Mouse (Mus musculus): ENCODE data around the gene Zfp239.

Zfp239 gene

GRCm38 (mm10) chr6:117879408-117880115, 17.7 kb downstream of the Zfp239 start:
- peak; percentile 100 for DNase-seq

GRCm38 (mm10) chr6:117880394-117880838, 18.5 kb downstream of the Zfp239 start:
- no peak for DNase-seq

- no peak for DNase-seq
These were observed 19.3 kb downstream of the Zfp239 start for GRCm38 (mm10) chr6:117881229-117881628.

GRCm38 (mm10) chr6:117881997-117882396, 20.1 kb downstream of the Zfp239 start:
- no peak for DNase-seq

- DNase-seq = no peak
These were observed 24.0 kb downstream of the Zfp239 start for GRCm38 (mm10) chr6:117885943-117886342.

- no peak for DNase-seq
These were observed 26.1 kb downstream of the Zfp239 start for GRCm38 (mm10) chr6:117888032-117888431.

GRCm38 (mm10) chr6:117888642-117889096, 26.8 kb downstream of the Zfp239 start:
- DNase-seq = no peak

GRCm38 (mm10) chr6:117890257-117890656, 28.4 kb downstream of the Zfp239 start:
- no peak for DNase-seq

- DNase-seq = no peak
These were observed 29.7 kb downstream of the Zfp239 start for GRCm38 (mm10) chr6:117891369-117892160.

- DNase-seq = no peak
These were observed 30.5 kb downstream of the Zfp239 start for GRCm38 (mm10) chr6:117892386-117892785.

- no peak for DNase-seq
These were observed 31.5 kb downstream of the Zfp239 start for GRCm38 (mm10) chr6:117893435-117893834.

- no peak for DNase-seq
These were observed 35.9 kb downstream of the Zfp239 start for GRCm38 (mm10) chr6:117897800-117898199.

- DNase-seq = no peak
These were observed 38.5 kb downstream of the Zfp239 start, which contains the start of gene Hnrnpf for GRCm38 (mm10) chr6:117900126-117901080. Gene Hnrnpf (plus strand): TSS chr6:117900324.

- DNase-seq = no peak
These were observed 39.9 kb downstream of the Zfp239 start for GRCm38 (mm10) chr6:117901510-117902402.

GRCm38 (mm10) chr6:117902556-117902955, 40.7 kb downstream of the Zfp239 start:
- DNase-seq = no peak

- no peak for DNase-seq
These were observed 41.9 kb downstream of the Zfp239 start for GRCm38 (mm10) chr6:117903836-117904235.

- DNase-seq = no peak
These were observed 43.5 kb downstream of the Zfp239 start for GRCm38 (mm10) chr6:117905260-117905930.

- DNase-seq = peak; percentile 32
These were observed 44.2 kb downstream of the Zfp239 start for GRCm38 (mm10) chr6:117906015-117906531.

GRCm38 (mm10) chr6:117906590-117907271, 44.8 kb downstream of the Zfp239 start:
- peak; percentile 94 for DNase-seq

Measured in right cerebral cortex, postnatal 4 days (tissue).